Mouse (Mus musculus): ENCODE data around the gene Hfe. TPM values are rescaled to one million over a fixed set of nuclear protein-coding genes. Genes with fewer than 3 reads are reported as not detected.
"Not testable (repeated sequence)": the region's sequence is repeated elsewhere in the genome, so short reads cannot be mapped to it uniquely, and the experiment has no call there.

Gene Hfe
- polyA plus RNA-seq, 1 experiment from 2014 or later = 3.0 TPM

GRCm38 (mm10) chr13:23750839-23751477, 40.3 kb upstream of the Hfe start, which contains the start of gene Hist1h2ab:
Gene Hist1h2ab, plus strand, starts transcription at chr13:23751126.
- not testable (repeated sequence) for H3K9me3 ChIP-seq; H3K36me3 ChIP-seq (replicated peaks); H3K27me3 ChIP-seq (replicated peaks)
- Histone ChIP-seq H3K9ac (peak within 1 kb of the TSS; percentile 38; the same call in 1 of the 2 replicates), H3K27ac (peak within 1 kb of the TSS; percentile 91), H3K4me3 (peak within 1 kb of the TSS; percentile 46), H3K4me2 (peak within 1 kb of the TSS; percentile 83), H3K4me1 (peaks cover 21% of the 10 kb centered on the region)
- under 1% methylated on average over 35 of the region's 47 CpGs for WGBS
- ATAC-seq (replicated peaks) = peak; percentile 55

DNA sequence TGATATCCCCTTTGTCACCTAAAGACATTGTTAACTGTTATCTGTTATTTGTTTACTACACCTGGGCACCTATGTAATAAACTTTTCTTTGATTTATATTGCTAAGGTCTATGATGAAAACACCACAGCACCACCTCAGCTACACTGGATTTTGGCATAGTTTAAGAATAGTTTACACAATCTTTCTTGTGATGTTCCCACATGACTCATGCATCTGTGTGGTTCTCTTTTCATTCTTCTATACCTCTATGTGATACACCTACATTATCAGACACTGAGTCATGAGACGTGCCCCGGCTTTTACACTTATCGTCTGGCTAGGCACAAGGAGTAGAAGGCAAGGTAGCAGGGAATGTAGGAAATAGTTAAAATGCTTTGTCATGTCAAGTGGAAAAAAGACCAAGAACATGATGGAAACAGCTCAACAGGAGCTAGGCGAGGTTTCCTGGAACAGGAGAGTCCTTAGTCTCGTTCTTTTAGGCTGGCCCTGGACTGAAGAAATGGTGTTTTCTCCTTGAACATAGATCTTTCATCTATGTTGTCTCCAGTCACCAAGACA, 39.0 kb upstream of the Hfe start:
- Histone ChIP-seq H3K4me3 (no peak overlapping the region), H3K36me3 (replicated peaks) (no peaks in the 10 kb centered on the region), H3K4me1 (peaks cover 28% of the 10 kb centered on the region), H3K9me3 (no peaks in the 10 kb centered on the region), H3K9ac (no peak overlapping the region), H3K27ac (no peak overlapping the region), H3K4me2 (no peak overlapping the region), H3K27me3 (replicated peaks) (no peaks in the 10 kb centered on the region)
- ATAC-seq (replicated peaks) = no peak
- 94% methylated on average over 5 of the region's 5 CpGs for WGBS

- Histone ChIP-seq H3K27me3 (replicated peaks) (no peaks in the 10 kb centered on the region), H3K4me2 (no peak overlapping the region; the same call in 1 of the 2 replicates), H3K9ac (no peak overlapping the region), H3K4me1 (peaks cover 28% of the 10 kb centered on the region), H3K27ac (peak overlapping the region; percentile 53), H3K36me3 (replicated peaks) (no peaks in the 10 kb centered on the region), H3K9me3 (no peaks in the 10 kb centered on the region), H3K4me3 (no peak overlapping the region)
- no peak for ATAC-seq (replicated peaks)
- 6% methylated on average over 4 of the region's 4 CpGs for WGBS
Observed at GRCm38 (mm10) chr13:23747892-23748288, 37.2 kb upstream of the Hfe start.

- ATAC-seq (replicated peaks) = no peak; the same call in 1 of the 2 replicates
- Histone ChIP-seq H3K4me2 (peak overlapping the region; percentile 86), H3K9me3 (no peaks in the 10 kb centered on the region), H3K9ac (0 out of 2 replicates have a peak overlapping the region, but pooled peaks have one; percentile 20), H3K4me3 (peak overlapping the region; percentile 46), H3K27me3 (replicated peaks) (no peaks in the 10 kb centered on the region), H3K27ac (peak overlapping the region; percentile 96), H3K4me1 (peaks cover 24% of the 10 kb centered on the region), H3K36me3 (replicated peaks) (no peaks in the 10 kb centered on the region)
- 2% methylated on average over 13 of the region's 13 CpGs for WGBS
Observed at GRCm38 (mm10) chr13:23747081-23747891, 36.6 kb upstream of the Hfe start.

DNA sequence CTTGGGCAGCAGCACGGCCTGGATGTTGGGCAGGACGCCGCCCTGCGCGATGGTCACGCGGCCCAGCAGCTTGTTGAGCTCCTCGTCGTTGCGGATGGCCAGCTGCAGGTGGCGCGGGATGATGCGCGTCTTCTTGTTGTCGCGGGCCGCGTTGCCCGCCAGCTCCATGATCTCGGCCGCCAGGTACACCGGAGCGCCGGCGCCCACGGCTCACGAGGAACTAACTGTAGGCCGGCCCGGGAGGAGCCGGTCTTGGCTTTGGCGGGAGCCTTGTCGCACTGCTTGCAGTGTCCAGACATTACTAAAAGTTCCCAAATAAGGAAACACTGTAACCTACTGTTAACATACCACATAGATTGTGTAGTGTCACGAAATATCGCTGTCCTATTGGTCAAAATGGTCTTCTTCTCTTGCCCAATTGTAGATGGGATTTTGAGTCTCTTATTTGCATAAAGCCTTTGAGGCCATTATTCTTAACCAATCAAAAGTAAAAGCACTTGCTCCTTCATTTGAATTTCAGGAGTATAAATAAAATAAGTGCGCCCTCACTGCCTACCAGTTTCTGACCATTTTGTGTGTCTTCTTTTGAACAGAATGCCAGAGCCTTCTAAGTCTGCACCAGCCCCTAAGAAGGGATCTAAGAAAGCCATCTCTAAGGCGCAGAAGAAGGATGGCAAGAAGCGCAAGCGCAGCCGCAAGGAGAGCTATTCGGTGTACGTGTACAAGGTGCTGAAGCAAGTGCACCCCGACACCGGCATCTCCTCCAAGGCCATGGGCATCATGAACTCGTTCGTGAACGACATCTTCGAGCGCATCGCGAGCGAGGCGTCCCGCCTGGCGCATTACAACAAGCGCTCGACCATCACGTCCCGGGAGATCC, 35.8 kb upstream of the Hfe start, which contains the start of gene Hist1h2bb:
Gene Hist1h2bb, plus strand, starts transcription at position 534 of the 880 bp plus-strand sequence.
- H3K9me3 ChIP-seq; H3K27me3 ChIP-seq (replicated peaks); H3K36me3 ChIP-seq (replicated peaks): not testable (repeated sequence)
- 1% methylated on average over 46 of the region's 58 CpGs for WGBS
- ATAC-seq (replicated peaks) = peak; percentile 92
- peaks cover 21% of the 10 kb centered on the region for H3K4me1 ChIP-seq
- H3K4me3 ChIP-seq = peak within 1 kb of the TSS; percentile 46
- peak within 1 kb of the TSS; percentile 96 for H3K27ac ChIP-seq
- peak within 1 kb of the TSS; percentile 37 for H3K9ac ChIP-seq
- H3K4me2 ChIP-seq = peak within 1 kb of the TSS; percentile 86

- Histone ChIP-seq H3K4me2 (peak within 1 kb of the TSS; percentile 86), H3K4me3 (peak within 1 kb of the TSS; percentile 46), H3K9me3 (no peaks in the 10 kb centered on the region), H3K9ac (peak within 1 kb of the TSS; percentile 37; the same call in 1 of the 2 replicates), H3K4me1 (peaks cover 19% of the 10 kb centered on the region), H3K27ac (peak within 1 kb of the TSS; percentile 96), H3K36me3 (replicated peaks) (no peaks in the 10 kb centered on the region), H3K27me3 (replicated peaks) (no peaks in the 10 kb centered on the region)
- ATAC-seq (replicated peaks) = peak; percentile 77
- WGBS = under 1% methylated on average over 24 of the region's 28 CpGs
Observed at GRCm38 (mm10) chr13:23745381-23746161, 34.9 kb upstream of the Hfe start, which contains the start of gene Hist1h3c. Gene Hist1h3c, minus strand, starts transcription at chr13:23745602.

- no peak overlapping the region for H3K27ac ChIP-seq
- peak overlapping the region; percentile 86 for H3K4me2 ChIP-seq
- no peaks in the 10 kb centered on the region for H3K9me3 ChIP-seq
- no peak overlapping the region for H3K9ac ChIP-seq
- H3K36me3 ChIP-seq (replicated peaks) = no peaks in the 10 kb centered on the region
- WGBS = 2% methylated on average over 17 of the region's 36 CpGs
- peak overlapping the region; percentile 46 for H3K4me3 ChIP-seq
- no peak for ATAC-seq (replicated peaks)
- peaks cover 26% of the 10 kb centered on the region for H3K4me1 ChIP-seq
- no peaks in the 10 kb centered on the region for H3K27me3 ChIP-seq (replicated peaks)
Observed at GRCm38 (mm10) chr13:23744421-23745380, 34.0 kb upstream of the Hfe start.

DNA sequence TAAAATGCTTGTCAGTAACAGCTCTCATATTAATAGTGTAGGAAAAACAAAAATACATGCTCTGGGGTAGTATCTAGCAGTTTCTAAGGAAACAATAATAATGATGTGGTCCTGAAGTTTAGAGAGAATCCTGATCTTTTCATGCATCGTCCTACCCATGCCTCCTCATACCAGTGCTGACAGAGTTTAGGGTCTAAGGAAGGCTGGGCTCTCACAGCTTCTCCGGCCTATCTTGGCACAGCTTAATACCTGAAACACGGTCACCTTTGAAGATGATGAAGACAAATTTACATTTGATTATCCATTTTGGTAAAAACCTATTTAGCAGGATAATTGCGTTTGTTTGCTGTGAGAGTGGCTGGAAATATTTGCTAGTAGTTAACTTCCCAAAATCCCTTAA, 33.3 kb upstream of the Hfe start:
- H3K4me3 ChIP-seq = no peak overlapping the region
- ATAC-seq (replicated peaks) = no peak
- H3K27ac ChIP-seq = no peak overlapping the region

GRCm38 (mm10) chr13:23743215-23743614, 32.6 kb upstream of the Hfe start:
- peaks cover 36% of the 10 kb centered on the region for H3K4me1 ChIP-seq
- H3K9ac ChIP-seq = no peak overlapping the region
- H3K27ac ChIP-seq = no peak overlapping the region
- WGBS = 84% methylated on average over 5 of the region's 5 CpGs
- no peak for ATAC-seq (replicated peaks)
- H3K4me2 ChIP-seq = no peak overlapping the region
- no peaks in the 10 kb centered on the region for H3K9me3 ChIP-seq
- H3K27me3 ChIP-seq (replicated peaks) = no peaks in the 10 kb centered on the region
- no peaks in the 10 kb centered on the region for H3K36me3 ChIP-seq (replicated peaks)
- no peak overlapping the region for H3K4me3 ChIP-seq

More for the DNA sequence above, 33.3 kb upstream of the Hfe start:
- Histone ChIP-seq H3K36me3 (replicated peaks) (no peaks in the 10 kb centered on the region), H3K4me1 (peaks cover 32% of the 10 kb centered on the region), H3K4me2 (no peak overlapping the region), H3K9me3 (no peaks in the 10 kb centered on the region), H3K27me3 (replicated peaks) (no peaks in the 10 kb centered on the region), H3K9ac (no peak overlapping the region)
- 38% methylated on average over 4 of the region's 4 CpGs for WGBS

- H3K27ac ChIP-seq = no peak overlapping the region
- H3K4me2 ChIP-seq = no peak overlapping the region
- no peak overlapping the region for H3K4me3 ChIP-seq
- H3K9me3 ChIP-seq = no peaks in the 10 kb centered on the region
- no peak overlapping the region for H3K9ac ChIP-seq
- peaks cover 31% of the 10 kb centered on the region for H3K4me1 ChIP-seq
- H3K27me3 ChIP-seq (replicated peaks) = no peaks in the 10 kb centered on the region
- no peak for ATAC-seq (replicated peaks)
- no peaks in the 10 kb centered on the region for H3K36me3 ChIP-seq (replicated peaks)
Observed at GRCm38 (mm10) chr13:23742007-23742406, 31.4 kb upstream of the Hfe start.
